Mouse (Mus musculus) mouse trophoblast stem cell (cell line): Measurements from ENCODE around the gene Lhfpl5.

ENCODE experiments used
- in situ Hi-C, 2 experiments: fragments of 300-500 bp; cut with MseI, MboI; formaldehyde crosslinking; loops; 2 replicates in 1 of 2; 3 replicates in 1 of 2; pipeline ENCODE4 v1.15.1; 2025

The Lhfpl5 gene

GRCm38 (mm10) chr17:28626937-28627336, 51.5 kb downstream of the Lhfpl5 start:
- in situ Hi-C loops, result no loop called here

DNA sequence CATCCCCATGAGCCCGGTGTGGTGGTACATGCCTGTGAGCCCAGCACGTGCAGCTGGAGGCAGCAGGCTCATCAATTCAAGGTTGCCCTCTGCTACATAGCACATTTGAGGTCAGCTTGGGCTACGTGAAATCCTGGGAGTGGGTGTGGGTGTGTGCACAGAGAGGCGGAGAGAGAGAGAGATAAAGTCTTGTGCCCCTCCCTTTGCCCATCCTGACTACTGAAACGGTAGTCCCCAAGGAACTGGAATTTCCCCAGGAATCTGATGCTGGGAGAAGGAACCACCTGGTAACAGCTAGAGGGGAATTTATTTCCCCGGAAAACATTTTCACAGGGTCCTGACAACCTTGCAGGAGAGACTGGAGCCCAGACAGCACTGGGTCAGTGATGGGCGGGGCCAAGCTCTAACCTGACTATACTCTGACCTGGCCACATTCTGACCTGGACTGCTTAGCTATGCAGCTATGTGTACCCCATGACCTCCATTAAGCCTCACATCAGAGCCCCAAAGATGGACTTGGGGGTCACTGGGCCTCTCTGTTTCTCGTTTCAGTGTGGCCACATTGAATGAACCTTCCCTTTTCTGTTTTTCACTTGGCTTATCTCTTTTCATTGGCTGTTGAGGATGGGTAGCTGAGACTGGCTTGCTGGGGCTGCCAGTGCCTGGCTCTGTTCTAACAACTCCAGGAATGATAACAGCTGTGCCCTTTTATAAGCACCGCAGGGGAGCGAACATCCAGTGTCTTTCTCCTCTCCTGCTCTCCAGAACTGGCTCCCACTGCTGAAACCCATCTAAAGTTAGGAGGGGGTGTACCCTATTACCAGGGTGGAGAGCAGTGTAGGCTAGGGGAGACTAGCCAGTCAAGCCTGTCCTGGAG, 53.0 kb downstream of the Lhfpl5 start:
- in situ Hi-C loops, result no loop called here

- in situ Hi-C loops, result no loop called here
These were observed 53.7 kb downstream of the Lhfpl5 start for GRCm38 (mm10) chr17:28629125-28629524.
